Mouse (Mus musculus): ENCODE data around the gene Bhlhe41. TPM values are rescaled to one million over a fixed set of nuclear protein-coding genes. Genes with fewer than 3 reads are reported as not detected.

Gene Bhlhe41
- polyA plus RNA-seq, 1 experiment from 2014 or later = 0.12 TPM

DNA sequence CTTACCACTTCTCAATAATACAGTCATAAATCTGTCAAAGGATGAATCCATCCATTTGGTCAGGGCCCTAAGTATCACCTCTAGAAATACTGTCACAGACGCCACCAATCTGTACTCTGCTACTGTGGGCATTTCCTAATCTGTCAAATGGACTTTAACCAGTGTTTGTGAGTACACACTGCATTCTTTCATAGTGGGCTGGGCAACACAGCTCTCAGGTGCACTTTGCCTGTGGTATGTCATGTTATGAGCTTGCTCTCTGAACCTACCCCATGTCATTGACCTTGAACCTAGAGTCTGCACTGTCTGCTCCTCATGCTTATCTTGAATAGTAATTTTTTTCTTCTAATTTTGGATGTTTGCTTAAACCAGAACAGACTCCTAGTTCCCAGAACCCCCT lies 54.2 kb downstream of the Bhlhe41 start:
- no peak overlapping the region for H3K27ac ChIP-seq (replicated peaks)
- 0 out of 2 replicates have a peak, but pooled peaks cover 7% of the 10 kb centered on the region for H3K4me1 ChIP-seq (replicated peaks)
- peak; percentile 79 for ATAC-seq (ENCODE audit: insufficient read depth)

DNA sequence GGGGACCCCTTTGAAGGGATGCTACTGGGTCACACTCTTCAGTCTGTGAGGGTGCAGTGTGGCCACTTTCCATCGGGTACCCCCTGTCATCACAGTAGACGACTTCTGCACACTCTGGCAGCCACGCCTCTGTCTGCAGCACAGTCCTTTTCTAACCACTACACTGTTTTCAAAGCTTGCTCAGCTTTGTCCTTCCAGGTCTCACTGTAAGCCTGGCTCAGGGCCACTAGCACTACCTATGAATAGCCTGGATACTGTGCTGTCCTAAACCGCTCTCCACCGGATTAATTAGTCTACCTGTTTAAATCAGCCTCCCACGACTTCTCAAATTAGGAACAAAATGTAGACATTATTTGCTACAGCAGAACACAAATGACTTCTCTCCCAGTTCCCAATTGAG lies 55.3 kb downstream of the Bhlhe41 start:
- no peaks in the 10 kb centered on the region for H3K36me3 ChIP-seq (replicated peaks)
- ATAC-seq (ENCODE audit: insufficient read depth) = no peak
- no peak overlapping the region for H3K4me2 ChIP-seq
- no peaks in the 10 kb centered on the region for H3K9me3 ChIP-seq (replicated peaks)
- 59% methylated on average over 6 of the region's 6 CpGs for WGBS (ENCODE audit: insufficient replicate concordance)
- 0 out of 2 replicates have a peak, but pooled peaks cover 7% of the 10 kb centered on the region for H3K4me1 ChIP-seq (replicated peaks)
- H3K27me3 ChIP-seq = no peaks in the 10 kb centered on the region
- no peak overlapping the region for H3K4me3 ChIP-seq (replicated peaks)
- H3K27ac ChIP-seq (replicated peaks) = no peak overlapping the region
- H3K9ac ChIP-seq = no peak overlapping the region

More for the DNA sequence above, 54.2 kb downstream of the Bhlhe41 start:
- Histone ChIP-seq H3K4me3 (replicated peaks) (no peak overlapping the region), H3K4me2 (no peak overlapping the region), H3K9ac (no peak overlapping the region), H3K9me3 (replicated peaks) (no peaks in the 10 kb centered on the region), H3K36me3 (replicated peaks) (no peaks in the 10 kb centered on the region), H3K27me3 (no peaks in the 10 kb centered on the region)
- WGBS (ENCODE audit: insufficient replicate concordance) = 40% methylated on average over 1 of the region's 1 CpGs

DNA sequence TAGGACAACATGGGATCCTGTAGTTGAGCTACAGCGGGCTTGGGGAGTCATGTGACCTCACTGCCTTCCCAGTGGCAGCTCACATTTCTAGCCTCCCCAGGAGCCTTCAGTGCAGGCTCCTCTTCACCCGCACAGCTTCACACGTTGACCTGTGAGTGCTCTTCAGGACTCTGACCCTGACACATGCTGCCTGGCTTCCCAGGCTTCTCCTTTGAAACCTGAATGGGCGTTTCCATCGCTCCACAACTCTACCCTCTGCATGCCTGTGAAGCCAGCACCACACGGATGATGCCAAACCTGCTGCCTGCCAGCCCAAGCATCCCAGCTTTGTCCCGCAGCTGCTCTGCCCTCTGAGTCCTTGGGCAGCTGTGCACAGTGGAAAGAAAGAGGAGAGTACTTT lies 55.8 kb downstream of the Bhlhe41 start:
- H3K9me3 ChIP-seq (replicated peaks) = no peaks in the 10 kb centered on the region
- no peaks in the 10 kb centered on the region for H3K27me3 ChIP-seq
- 0 out of 2 replicates have a peak, but pooled peaks cover 7% of the 10 kb centered on the region for H3K4me1 ChIP-seq (replicated peaks)
- WGBS (ENCODE audit: insufficient replicate concordance) = 63% methylated on average over 7 of the region's 7 CpGs
- H3K27ac ChIP-seq (replicated peaks) = no peak overlapping the region
- no peak overlapping the region for H3K4me2 ChIP-seq
- no peak overlapping the region for H3K4me3 ChIP-seq (replicated peaks)
- H3K36me3 ChIP-seq (replicated peaks) = no peaks in the 10 kb centered on the region
- ATAC-seq (ENCODE audit: insufficient read depth) = 0 out of 2 replicates have a peak, but pooled peaks have one; percentile 7
- H3K9ac ChIP-seq = no peak overlapping the region

Other genes with a start within 250 kb of the Bhlhe41 start
- 0.06 TPM in 1 of 2 replicates, not detected in the other for gene Tuba3b, start 249.8 kb downstream of the Bhlhe41 start, polyA plus RNA-seq (2015; fragmentation: Nextera tagmentation; extraction: Ambion mirVana)
- 1.1 and 1.6 TPM in 2 replicates for gene Rassf8, start 118.8 kb downstream of the Bhlhe41 start, polyA plus RNA-seq (2015; fragmentation: Nextera tagmentation; extraction: Ambion mirVana)
- 0.85 and 0.93 TPM in 2 replicates for gene Sspn, start 66.1 kb upstream of the Bhlhe41 start, polyA plus RNA-seq (2015; fragmentation: Nextera tagmentation; extraction: Ambion mirVana)